Mouse (Mus musculus): ENCODE measurements around the gene Rprm.

DNA sequence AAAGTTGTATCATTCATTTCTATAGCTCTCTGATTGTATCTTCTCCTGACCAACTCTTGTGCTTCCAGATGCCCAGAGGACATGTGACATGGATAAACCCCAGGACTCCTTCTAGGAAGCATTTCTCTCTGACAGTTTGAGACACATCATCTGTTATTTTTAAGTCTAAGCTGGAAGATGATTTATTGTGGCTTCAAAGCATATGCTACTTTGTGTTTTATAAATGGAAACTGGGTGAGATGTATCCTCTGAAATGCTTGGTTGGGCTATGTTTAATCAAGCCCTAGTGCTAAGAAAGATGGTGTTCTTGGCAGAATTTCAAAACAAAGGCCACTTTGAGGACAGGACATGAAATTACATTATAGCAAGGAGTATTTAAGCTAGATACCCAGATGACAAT is 24.3 kb downstream of the Rprm start:
- no peak for TF ChIP-seq CTCF (IDR thresholded peaks at IDR 0.05; ENCODE audit: low read depth)
- TF ChIP-seq EP300 (IDR thresholded peaks at IDR 0.05; ENCODE audit: low read depth), result no peak
